Mouse (Mus musculus): ENCODE results near the gene Fancc. TPM values are rescaled to one million over a fixed set of nuclear protein-coding genes. Genes with fewer than 3 reads are reported as not detected.

The Fancc gene
- polyA plus RNA-seq, 1 experiment from 2014 or later: 15.3 TPM

DNA sequence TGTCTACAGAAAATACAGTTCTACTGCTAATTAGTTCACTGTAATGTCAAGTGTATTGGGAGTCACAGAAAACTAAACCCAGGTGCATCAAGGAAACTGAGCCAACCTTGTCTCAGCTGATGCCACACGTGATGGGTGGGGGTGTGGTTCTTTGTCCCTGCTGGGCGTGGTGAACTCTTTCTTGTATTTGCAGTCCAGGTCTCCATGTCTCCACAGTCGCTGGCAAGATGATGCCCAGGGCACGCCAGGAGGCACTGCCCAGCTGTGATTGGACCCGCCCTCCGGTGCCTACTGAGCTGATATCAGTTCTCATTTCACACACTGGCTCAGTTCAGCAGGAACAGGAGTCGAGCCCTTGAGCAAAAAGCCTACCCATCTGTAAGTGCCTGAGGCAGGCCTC lies 196.1 kb downstream of the Fancc start:
- WGBS: 83% methylated on average over 7 of the region's 7 CpGs
- Histone ChIP-seq H3K9me3 (replicated peaks) (no peaks in the 10 kb centered on the region), H3K36me3 (peaks cover 94% of the 10 kb centered on the region), H3K4me1 (replicated peaks) (peaks cover 8% of the 10 kb centered on the region; the same call in 1 of the 2 replicates), H3K27ac (ENCODE audit: poor library complexity, severe bottlenecking) (no peak overlapping the region), H3K9ac (no peak overlapping the region), H3K4me2 (no peak overlapping the region), H3K4me3 (no peak overlapping the region), H3K27me3 (replicated peaks) (no peaks in the 10 kb centered on the region)
- no peak for ATAC-seq (ENCODE audit: insufficient number of reproducible peaks, low FRiP score)

- ATAC-seq (ENCODE audit: insufficient number of reproducible peaks, low FRiP score): no peak
- WGBS: 86% methylated on average over 5 of the region's 5 CpGs
- H3K4me1 ChIP-seq (replicated peaks): peaks cover 14% of the 10 kb centered on the region
Observed at GRCm38 (mm10) chr13:63298931-63299330, 198.1 kb downstream of the Fancc start.

GRCm38 (mm10) chr13:63297933-63298332 lies 199.1 kb downstream of the Fancc start:
- peaks cover 74% of the 10 kb centered on the region for H3K36me3 ChIP-seq

More at GRCm38 (mm10) chr13:63298931-63299330, 198.1 kb downstream of the Fancc start:
- Histone ChIP-seq H3K36me3 (peaks cover 84% of the 10 kb centered on the region), H3K9me3 (replicated peaks) (no peaks in the 10 kb centered on the region), H3K4me2 (no peak overlapping the region), H3K27ac (ENCODE audit: poor library complexity, severe bottlenecking) (no peak overlapping the region), H3K27me3 (replicated peaks) (no peaks in the 10 kb centered on the region), H3K4me3 (no peak overlapping the region), H3K9ac (no peak overlapping the region)

GRCm38 (mm10) chr13:63297003-63297402 lies 200.1 kb downstream of the Fancc start:
- 91% methylated on average over 2 of the region's 2 CpGs for WGBS

More at GRCm38 (mm10) chr13:63297933-63298332, 199.1 kb downstream of the Fancc start:
- ATAC-seq (ENCODE audit: insufficient number of reproducible peaks, low FRiP score): no peak
- H3K9me3 ChIP-seq (replicated peaks): no peaks in the 10 kb centered on the region
- peaks cover 21% of the 10 kb centered on the region for H3K4me1 ChIP-seq (replicated peaks)
- H3K27ac ChIP-seq (ENCODE audit: poor library complexity, severe bottlenecking): no peak overlapping the region
- no peak overlapping the region for H3K9ac ChIP-seq
- no peaks in the 10 kb centered on the region for H3K27me3 ChIP-seq (replicated peaks)
- H3K4me3 ChIP-seq: no peak overlapping the region
- no peak overlapping the region for H3K4me2 ChIP-seq
- WGBS: 94% methylated on average over 3 of the region's 3 CpGs

DNA sequence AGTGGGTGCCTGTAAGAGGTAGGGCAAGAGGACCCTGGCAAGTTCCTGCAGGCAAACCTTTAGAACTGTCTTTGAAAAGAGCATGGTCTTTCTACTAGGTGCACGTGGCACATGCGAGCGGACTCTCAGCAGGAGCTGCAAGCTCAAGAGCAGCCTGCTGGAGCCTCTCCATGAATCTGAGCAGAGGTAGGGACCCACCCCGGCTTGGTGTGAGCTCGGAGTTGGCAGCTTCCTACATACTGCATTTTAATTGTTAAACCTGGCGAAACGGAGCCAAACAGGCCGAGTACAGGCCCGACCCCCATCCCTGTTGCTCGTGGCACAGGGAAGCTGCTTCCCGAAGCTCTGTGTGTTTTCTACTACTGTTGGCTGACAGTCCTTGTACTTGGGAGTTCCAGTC lies 200.8 kb downstream of the Fancc start:
- 89% methylated on average over 11 of the region's 11 CpGs for WGBS
- Histone ChIP-seq H3K27ac (ENCODE audit: poor library complexity, severe bottlenecking) (no peak overlapping the region), H3K9me3 (replicated peaks) (no peaks in the 10 kb centered on the region), H3K9ac (no peak overlapping the region), H3K27me3 (replicated peaks) (no peaks in the 10 kb centered on the region), H3K4me2 (no peak overlapping the region), H3K4me1 (replicated peaks) (peaks cover 30% of the 10 kb centered on the region), H3K36me3 (peaks cover 65% of the 10 kb centered on the region), H3K4me3 (no peak overlapping the region)
- no peak for ATAC-seq (ENCODE audit: insufficient number of reproducible peaks, low FRiP score)

More at GRCm38 (mm10) chr13:63297003-63297402, 200.1 kb downstream of the Fancc start:
- no peak for ATAC-seq (ENCODE audit: insufficient number of reproducible peaks, low FRiP score)
- Histone ChIP-seq H3K9me3 (replicated peaks) (no peaks in the 10 kb centered on the region), H3K36me3 (peaks cover 66% of the 10 kb centered on the region), H3K9ac (no peak overlapping the region), H3K27me3 (replicated peaks) (no peaks in the 10 kb centered on the region), H3K4me2 (no peak overlapping the region), H3K4me1 (replicated peaks) (peaks cover 26% of the 10 kb centered on the region), H3K27ac (ENCODE audit: poor library complexity, severe bottlenecking) (no peak overlapping the region), H3K4me3 (no peak overlapping the region)

DNA sequence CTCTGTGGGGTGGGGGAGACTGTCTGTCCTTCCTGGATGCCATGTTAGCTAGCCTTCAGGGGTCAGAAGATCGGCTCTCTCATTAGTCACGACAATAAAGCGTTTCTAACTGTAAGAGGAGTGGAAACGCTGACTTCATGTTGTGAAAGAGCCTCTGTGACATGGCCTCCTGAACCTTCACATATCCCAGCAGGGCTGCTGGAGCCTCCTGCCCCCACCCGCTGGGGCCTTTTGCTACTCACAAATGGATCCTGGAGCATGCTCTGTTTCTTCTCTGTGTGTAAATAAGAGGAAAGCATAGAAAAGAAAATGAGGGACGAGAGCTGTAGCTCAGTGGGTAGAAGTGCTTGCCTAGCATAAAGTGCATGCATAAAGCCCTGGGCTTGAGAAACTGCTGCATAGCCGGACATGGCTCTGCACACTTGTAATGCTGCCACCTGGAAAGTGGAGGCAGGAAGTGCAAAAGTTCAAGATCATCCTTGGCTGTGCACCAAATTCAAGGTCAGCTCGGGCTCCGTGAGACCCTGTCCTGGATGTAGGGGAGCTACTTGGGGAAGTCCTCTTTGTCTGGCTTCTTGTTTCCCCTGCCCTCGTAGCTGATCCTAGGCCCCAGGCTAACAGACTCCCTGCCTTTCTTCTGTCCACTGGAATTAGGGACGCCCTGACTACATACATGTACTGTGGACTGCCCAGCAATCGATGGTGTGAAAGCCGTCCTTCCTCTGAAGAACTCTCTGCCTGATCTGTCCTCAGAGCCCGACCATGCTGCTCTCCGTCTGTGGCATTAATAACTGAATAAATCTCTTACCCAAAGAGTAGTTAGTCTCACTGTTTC lies 202.5 kb downstream of the Fancc start:
- Histone ChIP-seq H3K9me3 (replicated peaks) (no peaks in the 10 kb centered on the region), H3K9ac (peak overlapping the region; percentile 48; the same call in 1 of the 2 replicates), H3K27me3 (replicated peaks) (no peaks in the 10 kb centered on the region), H3K4me3 (no peak overlapping the region), H3K27ac (ENCODE audit: poor library complexity, severe bottlenecking) (peak overlapping the region; percentile 75), H3K4me1 (replicated peaks) (peaks cover 30% of the 10 kb centered on the region), H3K4me2 (no peak overlapping the region), H3K36me3 (peaks cover 60% of the 10 kb centered on the region)
- 36% methylated on average over 15 of the region's 15 CpGs for WGBS
- peak; percentile 37; the same call in 1 of the 2 replicates for ATAC-seq (ENCODE audit: insufficient number of reproducible peaks, low FRiP score)

GRCm38 (mm10) chr13:63293647-63294046 lies 203.4 kb downstream of the Fancc start:
- Histone ChIP-seq H3K9ac (0 out of 2 replicates have a peak overlapping the region, but pooled peaks have one; percentile 48), H3K4me3 (no peak overlapping the region), H3K9me3 (replicated peaks) (no peaks in the 10 kb centered on the region), H3K36me3 (peaks cover 60% of the 10 kb centered on the region), H3K27me3 (replicated peaks) (no peaks in the 10 kb centered on the region), H3K27ac (ENCODE audit: poor library complexity, severe bottlenecking) (peak overlapping the region; percentile 75), H3K4me2 (no peak overlapping the region), H3K4me1 (replicated peaks) (peaks cover 30% of the 10 kb centered on the region)
- WGBS: 46% methylated on average over 3 of the region's 3 CpGs
- ATAC-seq (ENCODE audit: insufficient number of reproducible peaks, low FRiP score): no peak

GRCm38 (mm10) chr13:63291016-63291415 lies 206.1 kb downstream of the Fancc start:
- WGBS: 87% methylated on average over 6 of the region's 6 CpGs
- peaks cover 59% of the 10 kb centered on the region for H3K36me3 ChIP-seq
- H3K4me3 ChIP-seq: no peak overlapping the region
- no peak overlapping the region for H3K27ac ChIP-seq (ENCODE audit: poor library complexity, severe bottlenecking)
- H3K4me1 ChIP-seq (replicated peaks): peaks cover 41% of the 10 kb centered on the region
- H3K9ac ChIP-seq: no peak overlapping the region
- no peak overlapping the region for H3K4me2 ChIP-seq
- H3K27me3 ChIP-seq (replicated peaks): no peaks in the 10 kb centered on the region
- H3K9me3 ChIP-seq (replicated peaks): no peaks in the 10 kb centered on the region
- no peak for ATAC-seq (ENCODE audit: insufficient number of reproducible peaks, low FRiP score)

DNA sequence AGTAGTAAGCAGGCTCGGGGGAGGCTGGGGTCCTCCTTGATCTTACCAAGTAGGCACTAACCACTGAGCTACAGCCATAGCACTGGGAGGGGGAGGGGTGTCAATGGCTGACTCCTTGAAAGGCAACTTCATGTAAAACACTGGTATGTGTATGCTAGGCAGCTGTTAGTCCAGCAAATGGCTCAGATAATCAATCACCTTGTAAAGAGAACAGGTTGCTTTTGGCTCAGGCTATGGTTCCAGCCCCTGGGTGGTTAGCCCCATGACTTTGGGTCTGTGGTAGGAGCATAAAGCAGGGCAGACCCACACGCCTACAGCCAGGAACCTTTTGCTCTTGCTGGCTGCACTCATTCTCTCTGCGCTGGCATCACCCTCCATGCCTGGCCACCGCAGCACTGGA lies 207.0 kb downstream of the Fancc start:
- Histone ChIP-seq H3K9me3 (replicated peaks) (no peaks in the 10 kb centered on the region), H3K27me3 (replicated peaks) (no peaks in the 10 kb centered on the region), H3K36me3 (peaks cover 57% of the 10 kb centered on the region), H3K9ac (no peak overlapping the region), H3K27ac (ENCODE audit: poor library complexity, severe bottlenecking) (no peak overlapping the region), H3K4me1 (replicated peaks) (peaks cover 42% of the 10 kb centered on the region), H3K4me3 (no peak overlapping the region), H3K4me2 (no peak overlapping the region)
- 93% methylated on average over 4 of the region's 4 CpGs for WGBS
- no peak for ATAC-seq (ENCODE audit: insufficient number of reproducible peaks, low FRiP score)

DNA sequence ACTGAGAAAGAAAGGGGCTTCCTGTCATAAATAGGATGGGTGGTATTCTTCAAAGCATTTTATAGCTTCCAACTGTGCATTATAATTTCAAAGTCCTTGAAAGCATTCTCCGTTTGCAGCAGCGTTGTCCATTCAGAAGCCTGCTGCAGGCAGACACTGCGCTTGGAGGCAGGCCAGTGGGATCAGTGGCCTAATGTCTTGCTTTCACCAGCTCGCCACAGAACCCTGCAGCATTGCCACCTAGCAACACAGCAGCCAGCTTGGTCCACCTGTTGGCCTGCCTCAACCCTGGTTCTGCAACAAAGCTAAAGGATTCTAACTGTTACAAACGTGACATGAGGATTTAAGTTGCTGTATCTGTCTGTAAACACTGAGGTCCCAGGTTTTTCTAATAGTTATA lies 207.4 kb downstream of the Fancc start:
- H3K27ac ChIP-seq (ENCODE audit: poor library complexity, severe bottlenecking): no peak overlapping the region
- no peak for ATAC-seq (ENCODE audit: insufficient number of reproducible peaks, low FRiP score)
- peaks cover 60% of the 10 kb centered on the region for H3K36me3 ChIP-seq
- no peak overlapping the region for H3K4me2 ChIP-seq
- H3K4me3 ChIP-seq: no peak overlapping the region
- 84% methylated on average over 5 of the region's 5 CpGs for WGBS
- H3K27me3 ChIP-seq (replicated peaks): no peaks in the 10 kb centered on the region
- no peaks in the 10 kb centered on the region for H3K9me3 ChIP-seq (replicated peaks)
- no peak overlapping the region for H3K9ac ChIP-seq
- peaks cover 38% of the 10 kb centered on the region for H3K4me1 ChIP-seq (replicated peaks)

DNA sequence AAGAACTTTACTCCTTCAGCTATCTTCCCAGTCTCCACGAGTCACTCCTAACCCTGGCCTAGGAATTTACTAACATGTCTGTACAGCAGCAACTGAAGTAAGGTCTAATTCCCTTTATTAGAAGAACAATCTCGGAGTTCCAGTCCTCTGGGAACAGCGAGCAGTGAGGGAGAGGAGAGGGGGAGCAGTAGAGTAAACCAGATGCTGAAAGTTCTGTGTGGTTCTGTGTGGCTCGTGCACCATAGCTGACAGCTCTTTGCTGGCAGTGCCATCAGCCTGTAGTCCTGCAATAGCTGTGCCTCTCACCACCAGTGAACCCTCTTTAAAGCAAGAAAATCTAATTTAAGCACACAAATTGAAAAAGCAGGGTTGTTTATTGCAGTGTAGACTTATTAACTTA lies 207.9 kb downstream of the Fancc start:
- H3K9me3 ChIP-seq (replicated peaks): no peaks in the 10 kb centered on the region
- no peak overlapping the region for H3K9ac ChIP-seq
- no peak overlapping the region for H3K4me3 ChIP-seq
- no peaks in the 10 kb centered on the region for H3K27me3 ChIP-seq (replicated peaks)
- peaks cover 33% of the 10 kb centered on the region for H3K4me1 ChIP-seq (replicated peaks)
- no peak overlapping the region for H3K27ac ChIP-seq (ENCODE audit: poor library complexity, severe bottlenecking)
- no peak overlapping the region for H3K4me2 ChIP-seq
- WGBS: 69% methylated on average over 4 of the region's 4 CpGs
- no peak for ATAC-seq (ENCODE audit: insufficient number of reproducible peaks, low FRiP score)
- peaks cover 61% of the 10 kb centered on the region for H3K36me3 ChIP-seq
